44 mouse cellular contexts compared by ENCODE assay signal in genomic region chr15:85072651-85073050, GRCm38 (mm10). TPM values are rescaled to one million over a fixed set of nuclear protein-coding genes. Genes with fewer than 3 reads are reported as not detected.
"Had no signal": no experiment of that assay in that cellular context is flagged by ENCODE, and none has a peak within 500 bp of the region (broad histone marks: within the 10 kb centered on the region; RNA-seq: fewer than 3 reads in every experiment).

No protein-coding gene starts in this region.

- H3K4me1 ChIP-seq: limb, embryonic 10.5 days; limb, embryonic 12.5 days; limb, embryonic 13.5 days; limb, embryonic 15.5 days; liver, embryonic 12.5 days; liver, embryonic 13.5 days; liver, embryonic 15.5 days; lung, embryonic 15.5 days; megakaryocyte, embryonic 14.5 days; midbrain, embryonic 10.5 days; midbrain, embryonic 12.5 days; midbrain, embryonic 13.5 days; midbrain, embryonic 15.5 days; neural tube, embryonic 12.5 days; neural tube, embryonic 13.5 days had no signal

- H3K27me3 ChIP-seq: limb, embryonic 12.5 days; limb, embryonic 13.5 days; limb, embryonic 15.5 days; liver, embryonic 12.5 days; liver, embryonic 13.5 days; liver, embryonic 15.5 days; lung, embryonic 15.5 days; midbrain, embryonic 12.5 days; midbrain, embryonic 13.5 days; midbrain, embryonic 15.5 days; neural tube, embryonic 12.5 days; neural tube, embryonic 13.5 days had no signal

- DNase-seq: left cerebral cortex, postnatal 4 days; liver; liver, embryonic 13.5 days; liver, postnatal 0 days; lung, adult 18-20 months; lung, adult 2 months; lung, embryonic 14.5 days; lung, postnatal 10 days; lung, postnatal 14 days; lung, postnatal 36 days; lung, postnatal 4 days; midbrain, embryonic 14.5 days had no signal

- H3K4me2 ChIP-seq: limb, embryonic 12.5 days; limb, embryonic 13.5 days; limb, embryonic 15.5 days; liver, embryonic 11.5 days; liver, embryonic 12.5 days; liver, embryonic 13.5 days; liver, embryonic 15.5 days; lung, embryonic 14.5 days; lung, embryonic 15.5 days; midbrain, embryonic 11.5 days; midbrain, embryonic 12.5 days; midbrain, embryonic 13.5 days; midbrain, embryonic 15.5 days; neural tube, embryonic 12.5 days; neural tube, embryonic 13.5 days had no signal

- H3K27ac ChIP-seq: limb, embryonic 10.5 days; limb, embryonic 12.5 days; limb, embryonic 13.5 days; limb, embryonic 15.5 days; liver, embryonic 12.5 days; liver, embryonic 13.5 days; liver, embryonic 14.5 days; liver, embryonic 15.5 days; lung, embryonic 15.5 days; macrophage; midbrain, embryonic 10.5 days; midbrain, embryonic 12.5 days; midbrain, embryonic 13.5 days; midbrain, embryonic 15.5 days; neural tube, embryonic 12.5 days; neural tube, embryonic 13.5 days had no signal

- H3K36me3 ChIP-seq: limb, embryonic 10.5 days; limb, embryonic 12.5 days; limb, embryonic 13.5 days; limb, embryonic 15.5 days; liver, embryonic 12.5 days; liver, embryonic 13.5 days; liver, embryonic 15.5 days; lung, embryonic 15.5 days; midbrain, embryonic 10.5 days; midbrain, embryonic 12.5 days; midbrain, embryonic 13.5 days; midbrain, embryonic 15.5 days; neural tube, embryonic 12.5 days; neural tube, embryonic 13.5 days had no signal

- H3K9me3 ChIP-seq: limb, embryonic 10.5 days; limb, embryonic 12.5 days; limb, embryonic 13.5 days; limb, embryonic 15.5 days; liver, embryonic 12.5 days; liver, embryonic 13.5 days; liver, embryonic 15.5 days; lung, embryonic 15.5 days; megakaryocyte, embryonic 14.5 days; midbrain, embryonic 10.5 days; midbrain, embryonic 12.5 days; midbrain, embryonic 13.5 days; midbrain, embryonic 15.5 days; neural tube, embryonic 12.5 days; neural tube, embryonic 13.5 days had no signal

- H3K9ac ChIP-seq: limb, embryonic 12.5 days; limb, embryonic 13.5 days; limb, embryonic 15.5 days; liver, embryonic 12.5 days; liver, embryonic 13.5 days; liver, embryonic 14.5 days; liver, embryonic 15.5 days; liver, postnatal 0 days; lung, embryonic 14.5 days; lung, embryonic 15.5 days; midbrain, embryonic 12.5 days; midbrain, embryonic 13.5 days; midbrain, embryonic 15.5 days; neural tube, embryonic 12.5 days; neural tube, embryonic 13.5 days had no signal

- H3K4me3 ChIP-seq: limb, embryonic 10.5 days; limb, embryonic 12.5 days; limb, embryonic 13.5 days; limb, embryonic 15.5 days; liver, embryonic 12.5 days; liver, embryonic 13.5 days; liver, embryonic 15.5 days; lung, embryonic 15.5 days; megakaryocyte, embryonic 14.5 days; midbrain, embryonic 10.5 days; midbrain, embryonic 12.5 days; midbrain, embryonic 13.5 days; midbrain, embryonic 15.5 days; myocyte; neural tube, embryonic 12.5 days; neural tube, embryonic 13.5 days had no signal

- ATAC-seq: liver, embryonic 12.5 days; liver, postnatal 0 days; lung, postnatal 0 days; midbrain, embryonic 13.5 days; midbrain, embryonic 15.5 days; midbrain, embryonic 16.5 days had no signal

RNA-seq across cellular contexts. Expression of gene Upk3a, which starts 55.7 kb away (rescaled TPM):
- total RNA-seq: left cerebral cortex, postnatal 14 days; left cerebral cortex, postnatal 25 days; left cerebral cortex, postnatal 36 days; liver, adult 2 months; megakaryocyte progenitor cell, adult 5-6 weeks; megakaryocyte, adult 5-6 weeks; megakaryocyte-erythroid progenitor cell, adult 5-6 weeks; monocyte, adult 5-6 weeks had no signal
- polyA plus RNA-seq: limb, embryonic 10.5 days; limb, embryonic 11.5 days; limb, embryonic 12.5 days; limb, embryonic 13.5 days; liver, adult 2 months; liver, embryonic 11.5 days; liver, embryonic 12.5 days; liver, embryonic 13.5 days; liver, embryonic 14.5 days; liver, embryonic 15.5 days; liver, embryonic 16.5 days; liver, postnatal 0 days; macrophage; midbrain, embryonic 10.5 days; midbrain, embryonic 11.5 days; myocyte; neural tube, embryonic 11.5 days had no signal

RNA-seq across cellular contexts. Expression of gene Smc1b, which starts 59.1 kb away (rescaled TPM):
- total RNA-seq: left cerebral cortex, postnatal 25 days; left cerebral cortex, postnatal 36 days; megakaryocyte progenitor cell, adult 5-6 weeks; megakaryocyte, adult 5-6 weeks; megakaryocyte-erythroid progenitor cell, adult 5-6 weeks; monocyte, adult 5-6 weeks had no signal
- polyA plus RNA-seq: lung, adult 2 months; lung, postnatal 0 days; macrophage; neural tube, embryonic 11.5 days; neural tube, embryonic 13.5 days had no signal

RNA-seq across cellular contexts. Expression of gene Ribc2, which starts 59.2 kb away (rescaled TPM):
- total RNA-seq: left cerebral cortex, postnatal 25 days; left cerebral cortex, postnatal 36 days; liver, adult 2 months; megakaryocyte progenitor cell, adult 5-6 weeks; megakaryocyte, adult 5-6 weeks; megakaryocyte-erythroid progenitor cell, adult 5-6 weeks; monocyte, adult 5-6 weeks had no signal
- polyA plus RNA-seq: liver, adult 2 months; liver, embryonic 12.5 days; liver, embryonic 13.5 days; liver, embryonic 14.5 days; liver, embryonic 15.5 days; liver, embryonic 16.5 days; liver, postnatal 0 days; macrophage; myocyte had no signal
